Mouse (Mus musculus) embryonic facial prominence, embryonic 10.5 days (tissue): ENCODE results near the gene Cenpp. TPM values are rescaled to one million over a fixed set of nuclear protein-coding genes. Genes with fewer than 3 reads are reported as not detected.

Experiments
- DNase-seq: peaks from one replicate; pipeline ENCODE4 v3.0.0-alpha.2; 2017; ENCODE audit warnings: low spot score
- H3K27ac ChIP-seq: fragments of 300-500 bp; sonication (generic); replicated peaks from 2 replicates; pipeline ENCODE4 v1.5.1; 2016; ENCODE audit warnings: mild to moderate bottlenecking
- H3K27me3 ChIP-seq: fragments of 300-500 bp; sonication (generic); replicated peaks from 2 replicates; pipeline ENCODE4 v1.6.1; 2016; ENCODE audit warnings: low read depth, mild to moderate bottlenecking; ENCODE audit not compliant: poor library complexity, severe bottlenecking
- H3K36me3 ChIP-seq: fragments of 300-500 bp; sonication (generic); replicated peaks from 2 replicates; pipeline ENCODE4 v1.6.1; 2016; ENCODE audit warnings: mild to moderate bottlenecking, moderate library complexity
- H3K4me1 ChIP-seq: fragments of 300-500 bp; sonication (generic); 2 replicates; pipeline ENCODE4 v1.6.1; 2016
- H3K4me3 ChIP-seq: fragments of 300-500 bp; sonication (generic); 2 replicates; pipeline ENCODE4 v1.5.1; 2016; ENCODE audit warnings: mild to moderate bottlenecking, moderate library complexity
- H3K9me3 ChIP-seq: fragments of 300-500 bp; sonication (generic); 2 replicates; pipeline ENCODE4 v1.6.1; 2016; ENCODE audit warnings: mild to moderate bottlenecking
- WGBS: fragments of 180-500 bp; shearing (Covaris S2); methylation state at CpG from one replicate; pipeline ENCODE4 v1.1.7; 2016; 5-methylcytosine and 5-hydroxymethylcytosine counted together
- polyA plus RNA-seq: library from polyadenylated mRNA; unstranded; fragments of >200 nt; fragmentation: Nextera tagmentation; extraction: Ambion mirVana; gene quantifications from 2 replicates; pipeline ENCODE4 v1.2.1, GENCODE M21; 2016

The Cenpp gene
- polyA plus RNA-seq, 1 experiment from 2014 or later, result 35.2 TPM

GRCm38 (mm10) chr13:49547563-49548150 is 104.9 kb downstream of the Cenpp start:
- H3K27ac ChIP-seq, result no peak overlapping the region
- no peaks in the 10 kb centered on the region for H3K27me3 ChIP-seq
- peaks cover 5% of the 10 kb centered on the region; the same call in 1 of the 2 replicates for H3K4me1 ChIP-seq
- no peak overlapping the region for H3K4me3 ChIP-seq
- no peaks in the 10 kb centered on the region for H3K36me3 ChIP-seq
- DNase-seq, result no peak
- H3K9me3 ChIP-seq, result no peaks in the 10 kb centered on the region
- 78% methylated on average over 1 of the region's 1 CpGs for WGBS

DNA sequence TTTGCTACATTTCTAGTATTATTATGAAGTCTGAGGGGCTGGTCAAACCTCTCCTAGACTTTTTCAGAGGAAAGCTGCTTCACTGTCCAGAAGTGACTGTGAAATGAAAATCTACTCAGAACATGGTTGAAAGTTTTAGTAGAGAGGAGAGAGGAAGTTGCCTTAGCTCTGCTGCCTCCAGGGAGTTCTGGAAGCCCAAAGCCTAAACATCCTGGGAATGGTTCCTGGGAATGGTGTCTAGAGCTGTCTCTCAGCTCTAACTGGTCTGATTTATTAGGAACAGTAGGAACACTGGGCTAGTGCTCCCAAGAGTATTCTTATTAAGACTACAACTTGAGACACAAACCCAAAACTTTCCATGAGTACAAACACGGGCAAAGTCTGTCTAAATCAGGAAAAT is 106.1 kb downstream of the Cenpp start:
- WGBS, result 79% methylated on average over 1 of the region's 1 CpGs
- Histone ChIP-seq H3K27ac (no peak overlapping the region), H3K9me3 (no peaks in the 10 kb centered on the region), H3K27me3 (no peaks in the 10 kb centered on the region), H3K4me3 (no peak overlapping the region), H3K36me3 (no peaks in the 10 kb centered on the region), H3K4me1 (peaks cover 5% of the 10 kb centered on the region; the same call in 1 of the 2 replicates)
- no peak for DNase-seq

GRCm38 (mm10) chr13:49545646-49546045 is 106.9 kb downstream of the Cenpp start:
- no peaks in the 10 kb centered on the region for H3K9me3 ChIP-seq
- peaks cover 5% of the 10 kb centered on the region; the same call in 1 of the 2 replicates for H3K4me1 ChIP-seq
- H3K4me3 ChIP-seq, result no peak overlapping the region
- no peak overlapping the region; the same call in 1 of the 2 replicates for H3K27ac ChIP-seq
- WGBS, result 71% methylated on average over 3 of the region's 3 CpGs
- H3K36me3 ChIP-seq, result no peaks in the 10 kb centered on the region
- H3K27me3 ChIP-seq, result no peaks in the 10 kb centered on the region
- DNase-seq, result no peak

- H3K27me3 ChIP-seq, result no peaks in the 10 kb centered on the region
- H3K4me1 ChIP-seq, result peaks cover 5% of the 10 kb centered on the region; the same call in 1 of the 2 replicates
- 81% methylated on average over 3 of the region's 3 CpGs for WGBS
- H3K36me3 ChIP-seq, result no peaks in the 10 kb centered on the region
- H3K4me3 ChIP-seq, result no peak within 1 kb of the TSS
- H3K27ac ChIP-seq, result no peak within 1 kb of the TSS
- no peaks in the 10 kb centered on the region for H3K9me3 ChIP-seq
- no peak for DNase-seq
Measured at GRCm38 (mm10) chr13:49544279-49544678, 108.3 kb downstream of the Cenpp start, which contains the start of gene Aspn. TSS of gene Aspn (plus strand) at chr13:49544443.

- Histone ChIP-seq H3K36me3 (no peaks in the 10 kb centered on the region), H3K4me3 (no peak overlapping the region), H3K9me3 (no peaks in the 10 kb centered on the region), H3K4me1 (no peaks in the 10 kb centered on the region), H3K27me3 (no peaks in the 10 kb centered on the region), H3K27ac (no peak overlapping the region)
- WGBS, result 86% methylated on average over 1 of the region's 1 CpGs
- no peak for DNase-seq
Measured at GRCm38 (mm10) chr13:49538693-49539092, 113.9 kb downstream of the Cenpp start.

DNA sequence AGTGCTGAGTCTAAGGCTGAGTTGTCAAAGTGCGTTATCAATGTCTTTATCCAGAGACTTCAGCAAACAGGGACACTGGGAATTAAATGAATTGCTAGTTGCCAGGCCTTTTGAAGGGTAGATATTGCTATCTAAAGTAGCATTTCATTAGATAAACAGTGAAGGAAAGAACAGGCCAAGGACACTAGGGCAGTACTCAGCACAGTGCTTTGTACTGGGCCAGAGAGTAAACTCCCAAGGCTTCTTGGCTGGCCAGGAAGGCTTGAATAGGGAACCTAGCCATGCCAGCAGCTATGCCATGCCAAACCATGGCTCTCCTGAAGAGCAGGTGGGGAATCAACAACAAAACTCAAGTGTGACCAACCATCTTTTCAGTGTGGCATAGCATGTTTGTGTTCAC is 115.6 kb downstream of the Cenpp start:
- DNase-seq, result no peak
- 94% methylated on average over 1 of the region's 1 CpGs for WGBS
- H3K36me3 ChIP-seq, result no peaks in the 10 kb centered on the region
- no peaks in the 10 kb centered on the region for H3K27me3 ChIP-seq
- H3K4me3 ChIP-seq, result no peak overlapping the region
- no peaks in the 10 kb centered on the region for H3K9me3 ChIP-seq
- 0 out of 2 replicates have a peak, but pooled peaks cover 3% of the 10 kb centered on the region for H3K4me1 ChIP-seq
- no peak overlapping the region for H3K27ac ChIP-seq

DNA sequence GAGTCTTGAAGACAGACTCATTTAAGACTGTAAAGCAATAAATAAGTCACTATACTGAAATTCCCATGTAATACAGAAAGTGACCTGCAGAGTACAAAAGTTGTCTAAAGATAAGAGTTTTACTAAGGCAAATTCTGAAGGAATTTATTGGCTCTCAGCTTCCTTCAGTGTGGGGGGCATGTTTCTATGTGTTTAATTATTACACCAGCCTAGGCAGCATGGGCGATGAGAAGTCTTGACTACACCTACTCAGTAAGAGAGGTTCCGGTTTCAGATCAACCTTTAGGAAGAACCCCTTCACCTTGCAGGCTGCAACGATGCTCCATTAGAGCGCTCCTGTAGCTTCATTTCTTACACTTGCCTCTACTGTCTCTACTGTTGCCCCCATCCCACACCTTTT is 121.9 kb downstream of the Cenpp start:
- no peak overlapping the region for H3K4me3 ChIP-seq
- 0 out of 2 replicates have a peak, but pooled peaks cover 3% of the 10 kb centered on the region for H3K4me1 ChIP-seq
- DNase-seq, result no peak
- no peaks in the 10 kb centered on the region for H3K36me3 ChIP-seq
- no peaks in the 10 kb centered on the region for H3K9me3 ChIP-seq
- WGBS, result 96% methylated on average over 4 of the region's 4 CpGs
- no peaks in the 10 kb centered on the region for H3K27me3 ChIP-seq
- no peak overlapping the region for H3K27ac ChIP-seq

- Histone ChIP-seq H3K4me3 (no peak overlapping the region), H3K36me3 (no peaks in the 10 kb centered on the region), H3K27ac (no peak overlapping the region), H3K9me3 (no peaks in the 10 kb centered on the region), H3K4me1 (no peaks in the 10 kb centered on the region), H3K27me3 (no peaks in the 10 kb centered on the region)
- 78% methylated on average over 2 of the region's 2 CpGs for WGBS
- DNase-seq, result no peak
Measured at GRCm38 (mm10) chr13:49526235-49526634, 126.3 kb downstream of the Cenpp start.

- no peaks in the 10 kb centered on the region for H3K4me1 ChIP-seq
- no peak for DNase-seq
- no peak overlapping the region for H3K27ac ChIP-seq
- H3K9me3 ChIP-seq, result no peaks in the 10 kb centered on the region
- WGBS, result 48% methylated on average over 2 of the region's 2 CpGs
- no peak overlapping the region for H3K4me3 ChIP-seq
- H3K36me3 ChIP-seq, result no peaks in the 10 kb centered on the region
- H3K27me3 ChIP-seq, result no peaks in the 10 kb centered on the region
Measured at GRCm38 (mm10) chr13:49518761-49519160, 133.8 kb downstream of the Cenpp start.

DNA sequence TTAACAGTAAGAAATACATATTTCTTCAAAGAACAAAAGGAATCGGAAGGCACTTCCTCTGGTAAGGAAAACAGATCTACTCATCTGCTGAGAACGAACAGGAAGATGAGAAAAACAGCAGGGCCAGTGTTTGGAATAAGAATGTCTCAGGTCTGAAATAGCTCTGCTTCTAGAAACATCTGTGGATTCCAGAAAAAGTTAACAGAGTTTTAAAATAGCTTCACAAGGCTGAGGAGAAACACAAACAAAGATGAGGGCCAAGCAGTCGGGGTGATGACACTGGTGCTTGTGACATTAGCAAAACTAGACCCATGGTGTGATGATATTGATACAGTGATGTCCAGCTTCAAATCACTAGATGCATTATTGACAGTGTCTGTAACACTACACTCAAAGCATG is 145.4 kb downstream of the Cenpp start:
- WGBS, result 78% methylated on average over 3 of the region's 3 CpGs
- Histone ChIP-seq H3K36me3 (no peaks in the 10 kb centered on the region), H3K4me1 (peaks cover 5% of the 10 kb centered on the region; the same call in 1 of the 2 replicates), H3K27me3 (no peaks in the 10 kb centered on the region), H3K4me3 (no peak overlapping the region), H3K27ac (no peak overlapping the region), H3K9me3 (no peaks in the 10 kb centered on the region)
- no peak for DNase-seq

GRCm38 (mm10) chr13:49505776-49506175 is 146.8 kb downstream of the Cenpp start:
- WGBS, result 82% methylated on average over 4 of the region's 4 CpGs
- Histone ChIP-seq H3K36me3 (no peaks in the 10 kb centered on the region), H3K27ac (no peak overlapping the region), H3K9me3 (no peaks in the 10 kb centered on the region), H3K27me3 (no peaks in the 10 kb centered on the region), H3K4me1 (peaks cover 5% of the 10 kb centered on the region; the same call in 1 of the 2 replicates), H3K4me3 (no peak overlapping the region)
- DNase-seq, result no peak

- WGBS, result 74% methylated on average over 4 of the region's 4 CpGs
- H3K9me3 ChIP-seq, result no peaks in the 10 kb centered on the region
- DNase-seq, result no peak
- H3K36me3 ChIP-seq, result no peaks in the 10 kb centered on the region
- H3K4me3 ChIP-seq, result no peak within 1 kb of the TSS
- H3K27me3 ChIP-seq, result no peaks in the 10 kb centered on the region
- H3K27ac ChIP-seq, result no peak within 1 kb of the TSS
- H3K4me1 ChIP-seq, result peaks cover 5% of the 10 kb centered on the region; the same call in 1 of the 2 replicates
Measured at GRCm38 (mm10) chr13:49504510-49504909, 148.1 kb downstream of the Cenpp start, which contains the start of gene Ecm2. TSS of gene Ecm2 (plus strand) at chr13:49504810.
